Mouse (Mus musculus): ENCODE measurements at regions not wholly inside any gene's neighbourhood (a gene's known extent, or its start where the extent isn't known, plus 50 kb on each side); places are given as distances from the start of the nearest gene placed in this dataset.
"Not testable (repeated sequence)": the region's sequence is repeated elsewhere in the genome, so short reads cannot be mapped to it uniquely, and the experiment has no call there.

DNA sequence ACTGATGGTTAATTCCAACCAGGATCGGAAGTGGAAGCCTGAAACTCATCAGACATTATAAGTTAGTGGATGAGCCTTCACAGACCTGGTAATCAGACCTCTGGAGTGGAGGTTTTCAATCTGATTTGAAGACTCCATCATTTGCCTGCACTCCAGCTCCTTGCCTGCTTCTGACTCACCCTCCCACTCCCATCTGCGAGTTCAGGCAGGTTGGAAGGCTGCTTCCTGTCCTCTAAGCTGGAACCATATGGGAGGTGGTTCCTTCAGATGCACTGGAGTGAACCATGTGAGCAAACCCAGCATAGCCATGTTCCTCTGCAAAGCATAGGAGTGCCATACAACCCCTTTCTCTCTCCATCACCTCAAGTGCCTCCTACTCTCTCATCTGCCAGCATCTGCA, 114.6 kb downstream of the Spata19 start:
- H3K9ac ChIP-seq: no peak overlapping the region
- no peak overlapping the region for H3K27ac ChIP-seq
- ATAC-seq (ENCODE audit: low FRiP score): no peak
- H3K4me1 ChIP-seq: no peaks in the 10 kb centered on the region
- no peaks in the 10 kb centered on the region for H3K27me3 ChIP-seq
- no peaks in the 10 kb centered on the region for H3K36me3 ChIP-seq (replicated peaks)
- no peak overlapping the region for H3K4me2 ChIP-seq
- 79% methylated on average over 2 of the region's 2 CpGs for WGBS
- H3K9me3 ChIP-seq: no peaks in the 10 kb centered on the region
- no peak overlapping the region for H3K4me3 ChIP-seq (replicated peaks)

DNA sequence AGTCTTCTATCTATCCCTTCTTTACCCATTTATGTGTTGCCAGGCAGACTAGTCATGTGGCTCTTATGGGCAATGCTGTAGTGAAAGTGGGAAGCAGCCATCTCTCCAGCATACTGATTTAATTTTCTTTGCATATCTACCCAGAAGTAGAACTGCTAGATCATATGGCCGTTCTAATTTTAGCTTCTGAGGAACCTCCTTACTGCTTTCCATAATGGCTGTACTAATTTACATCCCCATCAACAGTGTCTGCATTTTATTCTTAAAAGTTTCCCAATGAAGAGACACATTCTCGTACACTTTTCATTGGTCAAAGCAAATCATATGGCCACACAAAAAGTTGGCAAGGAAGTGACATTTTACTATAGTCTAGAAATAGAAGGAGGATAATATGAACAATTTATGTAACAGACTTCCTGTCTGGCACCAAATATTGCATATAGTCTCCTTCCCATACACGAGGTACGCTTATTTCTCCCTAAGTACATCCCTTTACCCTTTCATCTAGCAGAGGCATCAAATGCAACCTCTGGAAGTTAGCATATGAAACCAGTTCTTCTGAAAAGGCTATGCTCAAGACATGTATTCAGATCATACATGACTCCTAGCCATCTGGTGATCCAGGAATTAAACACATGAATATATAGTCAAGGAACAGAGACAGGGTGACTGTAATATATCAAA, 119.0 kb downstream of the Spata19 start:
- H3K4me1 ChIP-seq: no peaks in the 10 kb centered on the region; the same call in 1 of the 2 replicates
- no peaks in the 10 kb centered on the region for H3K9me3 ChIP-seq
- 92% methylated on average over 4 of the region's 4 CpGs for WGBS
- H3K4me2 ChIP-seq: no peak overlapping the region
- H3K9ac ChIP-seq: no peak overlapping the region
- no peak overlapping the region for H3K27ac ChIP-seq
- no peak for ATAC-seq (ENCODE audit: low FRiP score)
- no peaks in the 10 kb centered on the region for H3K36me3 ChIP-seq (replicated peaks)
- H3K27me3 ChIP-seq: no peaks in the 10 kb centered on the region
- H3K4me3 ChIP-seq (replicated peaks): no peak overlapping the region

DNA sequence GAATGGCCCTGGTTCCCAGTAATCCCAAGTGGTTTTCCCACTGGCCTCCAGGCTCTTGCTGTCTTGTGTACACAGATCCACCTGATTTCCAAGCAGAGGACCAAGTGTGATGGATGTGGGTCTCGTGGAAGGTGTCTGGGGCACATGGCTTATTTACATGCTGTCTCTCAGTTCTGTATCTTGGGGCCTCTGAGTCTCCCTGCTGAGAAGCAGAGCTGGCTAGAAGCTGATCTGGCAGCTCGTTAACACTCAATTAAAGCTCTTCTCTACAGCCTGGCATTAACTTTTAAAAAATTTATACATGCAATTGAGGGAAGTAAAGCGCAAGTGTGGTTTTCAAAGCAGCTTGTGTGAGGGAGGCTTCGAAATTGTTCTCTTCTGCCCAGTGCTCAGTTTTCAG, 121.4 kb downstream of the Spata19 start:
- Histone ChIP-seq H3K4me3 (replicated peaks) (no peak overlapping the region), H3K36me3 (replicated peaks) (no peaks in the 10 kb centered on the region), H3K4me2 (no peak overlapping the region), H3K27ac (no peak overlapping the region), H3K4me1 (no peaks in the 10 kb centered on the region; the same call in 1 of the 2 replicates), H3K27me3 (no peaks in the 10 kb centered on the region), H3K9me3 (no peaks in the 10 kb centered on the region), H3K9ac (no peak overlapping the region)
- no peak for ATAC-seq (ENCODE audit: low FRiP score)
- 46% methylated on average over 4 of the region's 4 CpGs for WGBS

DNA sequence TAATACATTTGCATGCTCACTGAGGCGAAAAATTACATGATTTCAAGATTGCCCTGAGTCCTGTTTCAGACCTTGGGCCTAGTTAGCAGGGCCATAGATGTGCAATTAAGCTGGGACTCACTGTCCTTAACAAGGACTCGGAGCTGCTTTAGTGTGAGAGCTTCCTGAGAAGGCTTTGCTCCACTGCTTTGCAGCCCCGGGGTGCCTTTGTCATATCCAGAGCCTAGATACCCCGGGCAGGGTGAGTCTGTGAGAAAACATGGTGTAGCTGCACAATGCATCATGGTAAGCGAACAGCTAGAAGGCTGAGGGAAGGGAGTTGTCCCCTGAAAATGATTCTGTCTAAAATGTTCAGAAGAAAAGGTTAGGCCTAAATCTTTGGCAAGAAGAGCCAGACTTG, 123.1 kb downstream of the Spata19 start:
- no peak overlapping the region for H3K4me2 ChIP-seq
- no peaks in the 10 kb centered on the region; the same call in 1 of the 2 replicates for H3K4me1 ChIP-seq
- H3K9ac ChIP-seq: no peak overlapping the region
- no peaks in the 10 kb centered on the region for H3K9me3 ChIP-seq
- ATAC-seq (ENCODE audit: low FRiP score): no peak; the same call in 1 of the 2 replicates
- peak overlapping the region; percentile 51; the same call in 1 of the 2 replicates for H3K27ac ChIP-seq
- H3K36me3 ChIP-seq (replicated peaks): no peaks in the 10 kb centered on the region
- no peak overlapping the region for H3K4me3 ChIP-seq (replicated peaks)
- H3K27me3 ChIP-seq: no peaks in the 10 kb centered on the region
- 27% methylated on average over 5 of the region's 5 CpGs for WGBS

DNA sequence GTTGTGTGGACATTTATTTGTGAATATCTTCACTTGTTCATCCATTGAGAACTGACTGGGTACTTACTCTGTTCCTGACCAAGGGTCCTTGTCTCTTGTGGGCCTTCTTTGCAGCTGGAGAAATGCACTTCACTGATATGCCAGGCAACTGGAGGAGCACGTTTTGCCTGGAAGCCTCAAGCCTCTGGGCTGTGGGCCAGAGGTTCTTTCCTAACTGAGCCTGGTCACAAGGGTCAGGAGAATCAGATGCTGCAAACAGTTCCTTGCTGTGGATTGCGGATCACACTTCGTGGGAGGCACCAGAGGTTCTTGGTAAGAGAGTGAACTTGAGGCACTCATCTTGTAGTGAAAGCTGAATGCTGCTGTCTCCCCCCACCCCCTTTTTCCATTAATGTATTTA, 124.6 kb downstream of the Spata19 start:
- H3K36me3 ChIP-seq (replicated peaks): no peaks in the 10 kb centered on the region
- H3K27ac ChIP-seq: no peak overlapping the region
- H3K4me2 ChIP-seq: no peak overlapping the region
- no peaks in the 10 kb centered on the region for H3K27me3 ChIP-seq
- H3K4me1 ChIP-seq: no peaks in the 10 kb centered on the region; the same call in 1 of the 2 replicates
- no peak overlapping the region for H3K4me3 ChIP-seq (replicated peaks)
- H3K9ac ChIP-seq: no peak overlapping the region
- H3K9me3 ChIP-seq: no peaks in the 10 kb centered on the region
- ATAC-seq (ENCODE audit: low FRiP score): no peak
- 85% methylated on average over 3 of the region's 3 CpGs for WGBS

DNA sequence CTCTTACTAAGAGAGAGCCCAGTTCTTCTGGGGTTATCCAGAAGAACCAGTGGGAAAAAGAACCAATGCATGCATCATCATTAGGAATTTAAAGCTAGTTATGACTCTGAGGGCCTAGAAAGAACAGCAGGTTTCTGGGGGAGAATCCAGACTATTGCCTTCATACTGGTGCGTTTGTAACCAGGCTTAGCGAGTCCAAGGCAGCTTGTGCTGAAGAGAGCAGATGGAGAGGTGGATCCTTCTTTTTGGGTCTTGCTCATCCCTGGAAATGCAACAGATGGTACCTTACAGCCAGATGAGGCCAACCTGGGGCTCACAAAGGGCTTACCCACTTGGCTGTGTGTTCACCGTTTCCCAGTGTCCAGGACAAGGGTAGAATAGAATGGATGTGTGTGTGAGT, 130.1 kb downstream of the Spata19 start:
- Histone ChIP-seq H3K9me3 (no peaks in the 10 kb centered on the region), H3K4me2 (no peak overlapping the region), H3K27me3 (no peaks in the 10 kb centered on the region), H3K4me1 (no peaks in the 10 kb centered on the region), H3K36me3 (replicated peaks) (no peaks in the 10 kb centered on the region), H3K27ac (no peak overlapping the region), H3K4me3 (replicated peaks) (no peak overlapping the region), H3K9ac (no peak overlapping the region)
- WGBS: 89% methylated on average over 3 of the region's 3 CpGs
- no peak for ATAC-seq (ENCODE audit: low FRiP score)

DNA sequence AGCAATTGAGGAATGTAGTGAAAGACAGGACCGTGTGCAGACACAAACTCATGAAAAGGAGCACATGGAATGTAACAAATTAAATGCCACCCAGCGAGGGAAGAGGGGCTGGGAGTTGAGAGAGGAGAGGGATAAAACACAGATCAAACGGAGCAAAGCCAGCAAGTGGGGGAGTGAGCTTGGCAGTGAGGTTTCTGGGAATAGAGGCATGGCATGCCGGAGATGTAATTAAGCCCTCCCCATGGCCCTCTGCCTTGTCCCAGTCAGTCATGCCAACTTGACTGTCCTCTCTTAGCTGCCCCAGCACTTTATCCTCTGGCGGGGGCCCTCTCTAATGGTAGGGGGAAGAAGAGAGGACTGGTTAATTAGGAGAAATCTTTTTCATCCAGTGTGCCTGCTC, 141.9 kb downstream of the Spata19 start:
- no peaks in the 10 kb centered on the region for H3K9me3 ChIP-seq
- no peak overlapping the region for H3K4me3 ChIP-seq (replicated peaks)
- H3K9ac ChIP-seq: no peak overlapping the region
- ATAC-seq (ENCODE audit: low FRiP score): no peak
- H3K36me3 ChIP-seq (replicated peaks): no peaks in the 10 kb centered on the region
- H3K27me3 ChIP-seq: no peaks in the 10 kb centered on the region
- H3K27ac ChIP-seq: no peak overlapping the region
- H3K4me1 ChIP-seq: peaks cover 14% of the 10 kb centered on the region
- no peak overlapping the region for H3K4me2 ChIP-seq
- WGBS: 22% methylated on average over 5 of the region's 5 CpGs

DNA sequence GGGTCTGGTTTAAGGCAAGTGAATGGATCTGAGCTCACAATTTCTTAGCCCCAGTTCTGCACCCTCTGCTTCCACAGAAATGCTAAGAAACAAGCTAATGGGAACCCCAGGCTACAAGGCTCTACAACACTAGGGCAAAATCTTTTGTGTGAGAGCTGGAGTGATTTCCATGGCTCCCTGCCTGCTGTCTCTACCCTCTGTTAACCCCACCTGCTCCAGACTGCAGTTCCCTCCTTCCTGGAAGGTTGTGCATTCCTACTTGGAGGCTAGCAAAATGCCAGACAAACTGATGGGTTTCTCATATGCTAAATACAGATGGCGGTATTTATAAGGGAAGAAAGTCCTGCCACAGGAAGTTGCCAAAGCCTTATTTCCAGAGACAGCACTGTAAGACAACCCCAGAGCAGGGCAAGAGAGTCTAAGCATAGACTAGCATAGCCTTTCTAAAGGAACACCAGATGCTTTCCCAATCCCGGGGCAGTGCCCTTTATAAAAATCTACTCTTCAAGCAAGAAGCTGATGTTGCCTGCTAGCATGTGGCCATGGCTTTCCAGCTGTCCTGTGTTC, 145.1 kb downstream of the Spata19 start:
- Histone ChIP-seq H3K4me2 (no peak overlapping the region), H3K36me3 (replicated peaks) (no peaks in the 10 kb centered on the region), H3K4me3 (replicated peaks) (no peak overlapping the region), H3K27ac (no peak overlapping the region), H3K9me3 (no peaks in the 10 kb centered on the region), H3K27me3 (no peaks in the 10 kb centered on the region), H3K9ac (no peak overlapping the region), H3K4me1 (peaks cover 14% of the 10 kb centered on the region)
- WGBS: 88% methylated on average over 2 of the region's 2 CpGs
- ATAC-seq (ENCODE audit: low FRiP score): no peak

DNA sequence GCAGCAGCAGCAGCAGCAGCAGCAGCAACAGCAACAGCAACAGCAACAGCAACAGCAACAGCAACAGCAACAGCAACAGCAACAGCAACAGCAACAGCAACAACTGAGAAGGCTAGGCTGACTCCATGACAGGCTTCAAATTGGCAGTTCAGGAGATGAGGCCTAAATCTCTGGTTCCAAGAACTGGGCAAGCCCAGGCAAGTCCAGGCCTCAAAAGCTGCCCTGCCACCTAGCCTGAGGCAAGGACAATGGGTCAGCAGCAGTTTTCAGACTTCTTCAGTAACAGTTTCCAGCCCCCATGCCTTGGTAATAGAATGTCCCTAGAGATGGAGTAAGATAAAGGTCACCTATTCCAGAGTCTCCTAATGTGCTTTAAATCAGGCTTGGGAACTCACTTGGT, 158.1 kb downstream of the Spata19 start:
- H3K36me3 ChIP-seq (replicated peaks); H3K9me3 ChIP-seq; ATAC-seq (ENCODE audit: low FRiP score); H3K4me3 ChIP-seq (replicated peaks); H3K9ac ChIP-seq; H3K27ac ChIP-seq; H3K4me2 ChIP-seq; H3K27me3 ChIP-seq: not testable (repeated sequence)
- peaks cover 19% of the 10 kb centered on the region for H3K4me1 ChIP-seq

DNA sequence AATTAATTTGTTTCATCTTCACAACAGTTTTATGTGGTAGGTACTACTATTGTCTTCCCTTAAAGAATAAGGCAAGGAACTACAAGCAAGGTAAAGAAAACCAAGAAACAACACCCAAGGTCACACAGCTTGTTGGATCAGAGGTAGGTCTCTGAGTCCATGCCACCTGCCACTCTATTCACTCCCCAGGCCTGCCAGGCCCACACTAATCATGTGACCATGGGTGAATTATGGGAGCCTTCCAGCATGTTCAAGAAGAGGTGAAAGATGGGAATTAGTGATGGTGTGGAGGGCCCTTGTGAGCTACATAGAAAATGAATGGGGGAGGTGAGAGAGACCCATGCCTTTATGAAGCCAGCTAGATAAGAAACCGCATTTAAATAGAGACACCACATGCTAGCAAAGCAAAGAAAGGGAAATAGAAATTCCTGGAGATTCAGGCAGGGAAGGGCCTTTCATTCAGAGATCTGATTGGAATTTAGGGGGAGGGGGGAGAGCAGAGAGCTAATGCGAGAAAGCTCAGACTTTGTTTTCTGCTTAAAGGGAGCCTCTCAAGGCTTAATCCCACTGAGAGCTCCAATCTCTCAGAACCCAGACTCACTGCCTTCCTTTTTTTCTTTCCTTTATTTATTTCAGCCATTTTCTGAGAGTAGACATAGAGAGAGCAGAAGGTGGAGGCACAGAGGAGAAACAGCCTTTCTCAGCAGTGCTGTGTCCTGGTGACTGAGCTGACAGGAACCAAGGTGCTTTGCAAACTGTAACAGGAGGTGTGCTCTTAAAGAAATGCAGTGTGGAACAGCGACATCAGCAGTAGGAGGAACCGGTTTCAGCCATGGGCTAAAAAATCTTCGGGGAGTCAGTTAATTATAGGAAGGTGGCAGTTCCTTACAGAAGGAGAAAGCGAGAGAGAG, 160.0 kb downstream of the Spata19 start:
- no peak overlapping the region for H3K4me3 ChIP-seq (replicated peaks)
- no peaks in the 10 kb centered on the region for H3K9me3 ChIP-seq
- H3K27me3 ChIP-seq: no peaks in the 10 kb centered on the region
- peak overlapping the region; percentile 64 for H3K27ac ChIP-seq
- peak; percentile 70; the same call in 1 of the 2 replicates for ATAC-seq (ENCODE audit: low FRiP score)
- H3K4me2 ChIP-seq: peak overlapping the region; percentile 24; the same call in 1 of the 2 replicates
- peaks cover 19% of the 10 kb centered on the region for H3K4me1 ChIP-seq
- WGBS: 7% methylated on average over 6 of the region's 6 CpGs
- no peaks in the 10 kb centered on the region for H3K36me3 ChIP-seq (replicated peaks)
- H3K9ac ChIP-seq: no peak overlapping the region

DNA sequence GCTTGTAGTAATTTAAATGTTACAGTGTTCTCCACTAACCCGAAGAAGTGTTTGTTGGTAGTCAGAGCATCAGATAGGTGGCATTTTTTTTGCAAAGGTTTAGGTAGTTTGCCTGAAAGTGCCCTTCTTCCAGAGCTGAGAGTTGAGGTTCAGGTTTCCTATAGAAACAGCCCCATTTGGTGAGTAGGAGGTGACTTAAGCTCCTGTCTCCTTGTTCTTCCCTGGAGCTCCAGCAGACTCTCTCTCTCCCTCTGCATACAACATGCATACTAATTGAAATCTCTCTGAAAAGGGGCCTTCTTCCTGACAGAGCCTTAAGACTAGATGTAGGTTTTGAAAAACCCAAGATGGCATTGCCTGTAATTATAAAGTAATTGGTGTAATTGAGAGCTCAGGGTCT, 161.3 kb downstream of the Spata19 start:
- WGBS: 50% methylated on average over 1 of the region's 1 CpGs
- Histone ChIP-seq H3K4me3 (replicated peaks) (no peak overlapping the region), H3K9ac (no peak overlapping the region), H3K27ac (no peak overlapping the region; the same call in 1 of the 2 replicates), H3K27me3 (no peaks in the 10 kb centered on the region), H3K9me3 (no peaks in the 10 kb centered on the region), H3K36me3 (replicated peaks) (no peaks in the 10 kb centered on the region), H3K4me2 (no peak overlapping the region), H3K4me1 (peaks cover 19% of the 10 kb centered on the region)
- no peak for ATAC-seq (ENCODE audit: low FRiP score)

DNA sequence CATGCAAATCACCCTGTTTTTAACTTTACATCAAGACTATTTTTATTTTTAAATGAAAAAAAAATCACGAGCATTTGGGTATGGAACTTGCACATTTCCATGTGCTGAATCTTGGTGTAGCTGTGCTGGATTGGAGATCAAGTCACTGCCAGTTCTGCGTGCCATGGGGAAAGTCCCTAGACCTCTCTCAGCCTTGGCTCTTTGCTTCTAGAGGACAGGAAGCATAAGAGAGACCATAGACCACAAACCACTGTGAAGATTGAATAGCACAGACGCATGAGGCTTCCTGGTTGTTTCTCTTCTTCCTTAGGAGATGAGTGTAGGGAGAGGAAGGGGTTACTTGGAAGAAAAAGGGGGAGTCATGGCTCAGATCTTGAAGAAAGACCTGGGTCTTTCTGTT, 161.7 kb downstream of the Spata19 start:
- no peaks in the 10 kb centered on the region for H3K36me3 ChIP-seq (replicated peaks)
- no peak overlapping the region for H3K4me3 ChIP-seq (replicated peaks)
- H3K4me1 ChIP-seq: peaks cover 19% of the 10 kb centered on the region
- H3K27me3 ChIP-seq: no peaks in the 10 kb centered on the region
- H3K4me2 ChIP-seq: no peak overlapping the region
- WGBS: 77% methylated on average over 3 of the region's 3 CpGs
- H3K27ac ChIP-seq: no peak overlapping the region
- no peak for ATAC-seq (ENCODE audit: low FRiP score)
- H3K9ac ChIP-seq: no peak overlapping the region
- no peaks in the 10 kb centered on the region for H3K9me3 ChIP-seq

Measured in forebrain, embryonic 12.5 days (tissue).